Mouse (Mus musculus) kidney, adult 8-10 months (tissue): ENCODE data around the gene Col19a1.

ENCODE experiments used
- DNase-seq, 2 experiments: peaks; one replicate each; pipeline ENCODE4 v3.0.0; 2022

Gene Col19a1

GRCm38 (mm10) chr1:24310193-24310592, 277.1 kb downstream of the Col19a1 start:
- DNase-seq = no peak

DNA sequence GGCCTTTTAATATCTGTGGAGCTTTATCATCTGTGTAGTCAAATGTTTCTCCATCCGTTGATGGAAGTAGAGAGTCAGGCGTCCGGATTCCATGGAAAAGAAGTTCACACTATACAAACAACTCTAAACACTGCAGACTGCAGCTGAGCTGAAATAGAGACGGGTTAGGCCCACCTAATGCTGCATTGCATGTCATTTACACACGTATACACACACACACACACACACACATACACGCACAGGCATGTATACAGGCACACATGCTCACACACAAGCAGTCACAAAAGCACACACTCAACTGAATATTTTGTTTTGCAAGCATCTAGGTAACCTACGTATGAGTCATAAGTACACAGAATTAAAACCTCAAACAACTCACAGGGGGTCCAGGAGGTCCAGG, 284.2 kb downstream of the Col19a1 start:
- DNase-seq = no peak

DNA sequence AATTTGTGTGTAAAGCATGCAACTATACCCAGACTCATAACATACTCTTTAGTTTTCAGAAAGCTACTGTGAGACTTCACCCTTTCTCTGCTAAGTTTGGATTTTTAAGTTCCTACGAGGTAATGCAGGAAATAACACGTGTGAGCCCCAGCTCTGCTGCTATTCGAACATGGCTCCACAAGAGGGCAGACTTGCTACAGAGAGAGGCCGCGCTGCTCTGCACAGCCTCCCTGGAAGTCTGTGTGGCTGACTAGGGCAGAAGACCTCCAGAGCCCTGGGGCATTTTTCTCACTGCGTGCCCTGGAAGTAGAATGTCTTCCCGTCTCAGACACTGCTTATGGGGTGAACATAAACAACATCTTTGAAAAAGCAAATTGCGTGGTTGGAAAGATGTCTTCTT, 284.6 kb downstream of the Col19a1 start:
- peak in 1 of 2 experiments; percentile 49 for DNase-seq

- DNase-seq = no peak
Observed at GRCm38 (mm10) chr1:24300700-24301099, 286.6 kb downstream of the Col19a1 start.

- DNase-seq = no peak
Observed at GRCm38 (mm10) chr1:24294979-24295942, 292.0 kb downstream of the Col19a1 start.

DNA sequence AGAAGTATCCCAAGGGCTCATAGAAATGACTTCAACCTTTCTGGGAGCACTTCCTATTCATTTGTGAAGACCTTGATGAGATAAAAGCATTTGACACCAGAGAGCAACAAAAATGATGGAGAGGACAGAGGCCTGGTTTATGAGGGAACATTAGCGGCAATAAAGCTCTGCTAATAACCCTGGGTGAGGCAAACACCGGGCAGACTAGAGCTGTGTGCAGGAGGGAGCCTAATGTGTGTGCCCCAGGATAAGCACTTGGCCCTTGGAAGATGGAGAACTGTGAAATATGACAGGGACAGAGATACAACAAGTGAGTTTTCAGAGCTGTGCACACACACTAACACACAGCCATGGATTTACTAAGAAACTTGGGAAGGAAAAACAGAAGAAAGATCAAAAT, 294.8 kb downstream of the Col19a1 start:
- no peak for DNase-seq

DNA sequence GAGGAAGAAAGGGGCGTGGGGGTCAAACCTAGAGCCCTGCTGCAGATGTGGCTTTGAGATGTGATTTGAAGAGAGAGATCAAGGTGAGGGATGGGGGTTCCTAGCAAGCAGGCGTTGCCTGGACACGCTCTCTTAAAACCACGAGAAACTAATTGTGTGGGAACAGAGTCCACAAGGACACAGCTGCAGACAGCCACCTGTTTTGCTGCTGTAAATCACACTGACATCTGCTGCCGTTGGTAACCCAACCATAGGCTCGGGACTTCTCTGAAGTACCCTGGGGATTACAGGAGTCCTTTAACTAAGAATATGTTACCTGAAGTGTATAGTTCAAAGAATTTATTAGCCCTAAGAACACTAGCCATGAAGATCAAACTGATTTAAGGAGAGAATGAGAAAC, 300.9 kb downstream of the Col19a1 start:
- no peak for DNase-seq

DNA sequence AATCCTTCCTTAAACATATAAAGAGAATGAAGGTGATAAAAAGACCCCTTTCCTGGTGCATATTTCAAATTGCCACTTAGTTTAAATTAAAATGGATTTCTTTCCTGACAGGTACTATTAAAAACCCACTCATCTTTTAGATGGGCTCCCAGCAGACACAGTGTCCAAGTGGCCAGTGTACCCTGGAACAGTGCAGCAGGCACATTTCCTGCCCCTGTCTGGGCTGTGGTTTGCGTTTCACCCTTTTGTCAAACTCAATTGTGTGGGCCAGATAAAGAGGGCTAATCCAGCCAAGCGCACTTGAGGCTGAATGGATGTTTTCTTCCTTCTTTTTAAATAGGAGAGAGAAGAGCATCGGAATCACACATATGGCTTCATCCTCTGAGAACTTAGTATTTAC, 320.2 kb downstream of the Col19a1 start:
- DNase-seq = no peak

DNA sequence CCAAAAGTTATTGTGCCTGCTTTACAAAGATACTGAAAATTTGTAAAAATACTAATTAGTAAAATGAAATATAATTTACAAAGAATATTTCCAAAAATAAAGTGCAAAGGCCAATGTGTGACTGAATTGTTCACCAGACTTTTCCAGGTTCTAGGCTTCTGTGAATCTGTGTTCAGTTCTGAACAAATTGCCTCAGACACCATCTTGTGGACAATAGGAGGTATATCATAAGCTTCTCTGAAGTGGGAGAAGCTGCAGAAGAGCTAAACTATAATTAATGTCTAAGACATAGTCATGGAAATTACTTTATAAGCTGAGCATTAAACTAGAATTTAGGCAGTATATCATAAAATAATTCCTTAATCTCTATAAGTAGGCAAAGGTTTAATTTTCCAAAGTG, 326.1 kb downstream of the Col19a1 start:
- DNase-seq = no peak

GRCm38 (mm10) chr1:24259419-24259818, 327.9 kb downstream of the Col19a1 start:
- DNase-seq = no peak

- DNase-seq = no peak
Observed at GRCm38 (mm10) chr1:24257961-24258360, 329.3 kb downstream of the Col19a1 start.

DNA sequence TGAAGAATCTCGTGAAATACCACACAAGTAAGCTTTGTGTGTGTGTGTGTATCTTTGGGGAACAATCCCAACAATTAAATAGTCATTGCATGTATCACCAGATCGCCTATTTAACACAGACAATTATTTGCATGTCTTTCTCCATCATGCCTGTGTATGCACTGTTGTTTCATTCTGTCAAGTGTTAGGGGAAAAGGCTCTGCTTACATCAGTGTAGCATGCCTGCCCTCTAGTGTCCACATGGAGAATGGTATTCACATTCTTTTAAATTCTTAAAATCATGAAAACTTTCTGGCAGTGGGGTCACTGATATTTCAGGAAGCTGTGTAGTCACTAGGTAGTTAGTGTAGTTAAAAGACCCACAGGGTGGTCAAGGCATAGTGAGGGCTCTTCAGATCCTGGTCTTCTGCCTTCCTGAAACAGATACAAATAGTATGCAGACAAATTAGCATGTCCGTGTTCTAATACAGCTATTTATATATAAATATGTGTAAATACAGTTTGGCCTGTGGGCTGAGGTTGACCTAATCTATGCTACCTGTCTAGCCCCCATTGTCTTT, 338.1 kb downstream of the Col19a1 start:
- peak; percentile 9 to 15 for DNase-seq

- DNase-seq = no peak
Observed at GRCm38 (mm10) chr1:24248294-24249104, 338.8 kb downstream of the Col19a1 start.

DNA sequence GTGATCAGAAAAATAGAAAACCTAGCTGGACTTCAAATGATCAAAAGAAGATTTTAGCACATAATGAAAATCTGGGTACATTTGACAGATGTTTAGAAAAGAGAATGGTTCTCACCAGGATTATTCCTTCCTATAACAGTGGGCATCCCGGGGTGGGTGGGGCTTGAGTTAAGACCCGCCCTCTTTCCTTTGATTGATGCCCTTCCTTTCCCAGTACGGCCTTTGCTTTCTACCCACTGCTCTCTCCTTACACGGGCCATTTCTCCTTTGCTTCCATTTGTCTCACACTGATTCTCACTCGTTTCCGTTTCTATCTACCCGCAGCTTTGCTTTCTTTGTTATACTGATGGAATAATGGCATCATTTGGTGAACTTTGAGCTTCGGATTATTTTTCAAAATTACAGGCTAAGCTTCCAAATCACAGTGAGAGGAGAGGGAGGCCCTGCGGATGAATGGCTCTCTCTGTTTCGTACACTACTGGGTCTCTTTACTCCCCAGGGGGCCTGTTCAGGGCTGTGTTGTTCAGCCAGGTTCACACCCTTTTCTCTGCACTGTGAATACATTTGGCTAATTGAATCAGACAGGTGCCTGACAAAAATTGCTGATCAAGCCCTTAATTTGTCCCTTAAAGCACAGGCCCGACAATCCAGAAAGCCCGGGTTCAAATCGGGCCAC, 341.4 kb downstream of the Col19a1 start:
- no peak for DNase-seq

GRCm38 (mm10) chr1:24244931-24245330, 342.3 kb downstream of the Col19a1 start:
- no peak for DNase-seq

GRCm38 (mm10) chr1:24240039-24240691, 347.1 kb downstream of the Col19a1 start:
- DNase-seq = no peak

- no peak for DNase-seq
Observed at GRCm38 (mm10) chr1:24236330-24236729, 350.9 kb downstream of the Col19a1 start.

DNA sequence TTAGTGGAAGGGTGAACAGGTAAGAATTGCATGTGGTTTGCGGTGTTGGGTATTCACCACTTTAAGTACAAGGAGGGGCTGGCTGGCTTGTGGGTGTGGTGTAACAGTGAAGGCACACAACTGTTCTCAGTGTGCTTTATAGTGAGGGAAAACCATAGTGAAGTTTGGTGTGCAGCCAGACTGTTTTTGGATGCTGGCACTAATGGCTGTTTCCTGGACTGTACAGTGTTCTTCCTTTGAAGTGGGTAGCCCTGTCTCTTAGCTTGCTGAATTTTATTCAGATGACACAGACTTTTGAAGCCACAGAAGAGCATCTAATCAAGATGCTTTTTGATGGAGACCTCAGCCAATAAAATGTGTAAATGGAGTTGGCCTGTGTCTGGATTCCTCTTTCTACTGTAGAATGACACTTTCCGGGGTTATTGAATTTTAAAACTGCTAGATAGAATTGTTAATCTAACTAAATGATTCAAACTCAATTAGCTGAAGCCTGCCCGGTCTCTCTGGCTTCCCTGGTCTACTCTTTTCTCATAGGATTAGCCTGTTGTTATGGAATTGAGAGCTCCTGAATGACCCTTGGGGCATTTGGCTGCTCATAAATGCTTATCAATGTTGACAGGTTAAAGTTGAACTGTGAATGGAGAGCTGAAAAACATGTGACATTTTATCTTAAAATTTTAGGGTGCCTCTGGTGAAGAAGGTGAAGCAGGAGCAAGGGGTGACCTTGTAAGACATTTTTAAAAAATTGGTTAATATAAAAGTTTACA, 355.6 kb downstream of the Col19a1 start:
- DNase-seq = no peak

DNA sequence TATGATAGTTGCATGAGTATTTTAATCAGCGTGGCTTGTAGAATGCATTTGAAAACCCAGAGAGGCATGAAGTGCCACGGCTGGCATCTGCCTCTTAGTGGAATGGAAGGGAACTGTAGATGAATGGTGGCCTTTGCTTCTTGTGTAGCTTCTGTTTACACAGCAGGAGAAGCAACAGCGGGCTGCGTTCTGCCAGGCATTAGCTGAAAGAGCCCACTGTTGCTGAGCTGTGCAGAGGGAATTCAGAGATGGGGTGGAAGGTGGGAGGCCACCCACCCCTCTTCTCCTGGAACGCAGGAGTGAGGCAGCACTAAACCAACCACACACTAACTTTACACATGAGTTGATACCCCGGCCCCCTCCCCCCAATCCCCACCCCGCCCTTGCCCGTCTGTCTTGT, 356.8 kb downstream of the Col19a1 start:
- no peak for DNase-seq

DNA sequence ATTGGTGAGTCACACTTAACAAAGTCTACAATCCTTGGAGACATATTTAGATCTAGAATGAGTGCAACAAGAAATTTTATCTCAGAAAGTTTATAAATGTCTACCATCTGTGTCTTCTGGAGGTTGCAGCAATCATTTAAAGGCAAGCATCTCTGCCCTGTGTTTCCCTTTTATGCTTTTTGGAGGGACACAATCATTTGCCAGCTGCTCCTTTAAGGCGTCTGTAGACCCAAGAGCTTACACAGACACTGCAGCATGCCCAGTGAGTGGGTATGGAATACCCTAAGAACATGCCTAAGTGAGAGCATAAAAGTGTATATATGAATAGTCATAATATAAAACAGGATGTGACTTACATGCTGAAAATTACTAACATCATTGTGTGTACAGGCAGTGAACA, 357.7 kb downstream of the Col19a1 start:
- DNase-seq = no peak

GRCm38 (mm10) chr1:24226941-24227711, 360.1 kb downstream of the Col19a1 start:
- DNase-seq = no peak
